Mouse (Mus musculus): Measurements from ENCODE around the gene Tcp11. TPM values are rescaled to one million over a fixed set of nuclear protein-coding genes. Genes with fewer than 3 reads are reported as not detected.

Tcp11 gene
- polyA plus RNA-seq, 1 experiment: 0.43 TPM

GRCm38 (mm10) chr17:28040620-28041019 is 39.8 kb downstream of the Tcp11 start:
- WGBS: 56% methylated on average over 16 of the region's 16 CpGs
- no peak for TF ChIP-seq CTCF (IDR thresholded peaks at IDR 0.05; ENCODE audit: borderline replicate concordance, insufficient read depth, low read depth, low read length)
- no peak for TF ChIP-seq POLR2A (IDR thresholded peaks at IDR 0.05; ENCODE audit: borderline replicate concordance, insufficient read depth, low read length)
- DNase-seq: no peak
- Histone ChIP-seq H3K4me1 (ENCODE audit: control insufficient read depth, insufficient read depth, low read length) (peaks cover 36% of the 10 kb centered on the region), H3K27me3 (ENCODE audit: control insufficient read depth, insufficient read depth, low read length) (no peaks in the 10 kb centered on the region), H3K4me3 (replicated peaks; ENCODE audit: insufficient read depth, low read depth, low read length) (peak overlapping the region; percentile 2), H3K27ac (ENCODE audit: insufficient read depth, low read length) (no peak overlapping the region)

GRCm38 (mm10) chr17:28036813-28037756 is 43.4 kb downstream of the Tcp11 start:
- peaks cover 42% of the 10 kb centered on the region for H3K4me1 ChIP-seq (ENCODE audit: control insufficient read depth, insufficient read depth, low read length)
- TF ChIP-seq POLR2A (IDR thresholded peaks at IDR 0.05; ENCODE audit: borderline replicate concordance, insufficient read depth, low read length) (no peak), CTCF (IDR thresholded peaks at IDR 0.05; ENCODE audit: borderline replicate concordance, insufficient read depth, low read depth, low read length) (no peak)

GRCm38 (mm10) chr17:28034986-28035385 is 45.5 kb downstream of the Tcp11 start:
- Histone ChIP-seq H3K4me3 (replicated peaks; ENCODE audit: insufficient read depth, low read depth, low read length) (no peak overlapping the region), H3K27ac (ENCODE audit: insufficient read depth, low read length) (no peak overlapping the region), H3K27me3 (ENCODE audit: control insufficient read depth, insufficient read depth, low read length) (no peaks in the 10 kb centered on the region), H3K4me1 (ENCODE audit: control insufficient read depth, insufficient read depth, low read length) (peaks cover 39% of the 10 kb centered on the region)
- DNase-seq: no peak
- WGBS: 80% methylated on average over 8 of the region's 8 CpGs
- TF ChIP-seq POLR2A (IDR thresholded peaks at IDR 0.05; ENCODE audit: borderline replicate concordance, insufficient read depth, low read length): no peak
- TF ChIP-seq CTCF (IDR thresholded peaks at IDR 0.05; ENCODE audit: borderline replicate concordance, insufficient read depth, low read depth, low read length): no peak

More at GRCm38 (mm10) chr17:28036813-28037756, 43.4 kb downstream of the Tcp11 start:
- no peak overlapping the region for H3K4me3 ChIP-seq (replicated peaks; ENCODE audit: insufficient read depth, low read depth, low read length)
- no peaks in the 10 kb centered on the region for H3K27me3 ChIP-seq (ENCODE audit: control insufficient read depth, insufficient read depth, low read length)
- DNase-seq: no peak
- WGBS: 46% methylated on average over 14 of the region's 14 CpGs
- no peak overlapping the region for H3K27ac ChIP-seq (ENCODE audit: insufficient read depth, low read length)

GRCm38 (mm10) chr17:28033046-28033580 is 47.3 kb downstream of the Tcp11 start:
- Histone ChIP-seq H3K27me3 (ENCODE audit: control insufficient read depth, insufficient read depth, low read length) (no peaks in the 10 kb centered on the region), H3K4me3 (replicated peaks; ENCODE audit: insufficient read depth, low read depth, low read length) (no peak overlapping the region), H3K4me1 (ENCODE audit: control insufficient read depth, insufficient read depth, low read length) (peaks cover 40% of the 10 kb centered on the region), H3K27ac (ENCODE audit: insufficient read depth, low read length) (no peak overlapping the region)
- no peak for DNase-seq
- 83% methylated on average over 3 of the region's 3 CpGs for WGBS
- TF ChIP-seq CTCF (IDR thresholded peaks at IDR 0.05; ENCODE audit: borderline replicate concordance, insufficient read depth, low read depth, low read length) (no peak), POLR2A (IDR thresholded peaks at IDR 0.05; ENCODE audit: borderline replicate concordance, insufficient read depth, low read length) (no peak)

GRCm38 (mm10) chr17:28032219-28032618 is 48.2 kb downstream of the Tcp11 start:
- H3K27me3 ChIP-seq (ENCODE audit: control insufficient read depth, insufficient read depth, low read length): no peaks in the 10 kb centered on the region
- H3K27ac ChIP-seq (ENCODE audit: insufficient read depth, low read length): no peak overlapping the region
- peaks cover 33% of the 10 kb centered on the region for H3K4me1 ChIP-seq (ENCODE audit: control insufficient read depth, insufficient read depth, low read length)
- TF ChIP-seq CTCF (IDR thresholded peaks at IDR 0.05; ENCODE audit: borderline replicate concordance, insufficient read depth, low read depth, low read length): no peak
- no peak for TF ChIP-seq POLR2A (IDR thresholded peaks at IDR 0.05; ENCODE audit: borderline replicate concordance, insufficient read depth, low read length)
- no peak overlapping the region for H3K4me3 ChIP-seq (replicated peaks; ENCODE audit: insufficient read depth, low read depth, low read length)
- 75% methylated on average over 10 of the region's 10 CpGs for WGBS
- no peak for DNase-seq

- Histone ChIP-seq H3K4me3 (replicated peaks; ENCODE audit: insufficient read depth, low read depth, low read length) (no peak overlapping the region), H3K27ac (ENCODE audit: insufficient read depth, low read length) (no peak overlapping the region), H3K4me1 (ENCODE audit: control insufficient read depth, insufficient read depth, low read length) (peaks cover 27% of the 10 kb centered on the region), H3K27me3 (ENCODE audit: control insufficient read depth, insufficient read depth, low read length) (no peaks in the 10 kb centered on the region)
- 90% methylated on average over 9 of the region's 9 CpGs for WGBS
- DNase-seq: no peak
- no peak for TF ChIP-seq POLR2A (IDR thresholded peaks at IDR 0.05; ENCODE audit: borderline replicate concordance, insufficient read depth, low read length)
- TF ChIP-seq CTCF (IDR thresholded peaks at IDR 0.05; ENCODE audit: borderline replicate concordance, insufficient read depth, low read depth, low read length): no peak
Observed at GRCm38 (mm10) chr17:28031281-28031941, 49.0 kb downstream of the Tcp11 start.

- no peak overlapping the region for H3K4me3 ChIP-seq (replicated peaks; ENCODE audit: insufficient read depth, low read depth, low read length)
- H3K4me1 ChIP-seq (ENCODE audit: control insufficient read depth, insufficient read depth, low read length): peaks cover 27% of the 10 kb centered on the region
- H3K27ac ChIP-seq (ENCODE audit: insufficient read depth, low read length): no peak overlapping the region
- no peaks in the 10 kb centered on the region for H3K27me3 ChIP-seq (ENCODE audit: control insufficient read depth, insufficient read depth, low read length)
- no peak for DNase-seq
- TF ChIP-seq POLR2A (IDR thresholded peaks at IDR 0.05; ENCODE audit: borderline replicate concordance, insufficient read depth, low read length): no peak
- 36% methylated on average over 10 of the region's 10 CpGs for WGBS
Observed at GRCm38 (mm10) chr17:28030446-28030845, 50.0 kb downstream of the Tcp11 start.

Data from cerebellum, adult 2 months (tissue).